Mouse (Mus musculus): ENCODE results near the gene 4930407I10Rik. TPM values are rescaled to one million over a fixed set of nuclear protein-coding genes. Genes with fewer than 3 reads are reported as not detected.
A peak's percentile ranks its signal among the peaks of the same experiment; 100 is the strongest.

The 4930407I10Rik gene
- total RNA-seq (2021): not detected in 2 replicates
- long read RNA-seq, experiment 1: 0 reads
- long read RNA-seq, experiment 2: 0 reads

- DNase-seq: no peak
Observed at GRCm38 (mm10) chr15:82058719-82059201, at the start of gene 4930407I10Rik. TSS of gene 4930407I10Rik (plus strand) at chr15:82059151.

DNA sequence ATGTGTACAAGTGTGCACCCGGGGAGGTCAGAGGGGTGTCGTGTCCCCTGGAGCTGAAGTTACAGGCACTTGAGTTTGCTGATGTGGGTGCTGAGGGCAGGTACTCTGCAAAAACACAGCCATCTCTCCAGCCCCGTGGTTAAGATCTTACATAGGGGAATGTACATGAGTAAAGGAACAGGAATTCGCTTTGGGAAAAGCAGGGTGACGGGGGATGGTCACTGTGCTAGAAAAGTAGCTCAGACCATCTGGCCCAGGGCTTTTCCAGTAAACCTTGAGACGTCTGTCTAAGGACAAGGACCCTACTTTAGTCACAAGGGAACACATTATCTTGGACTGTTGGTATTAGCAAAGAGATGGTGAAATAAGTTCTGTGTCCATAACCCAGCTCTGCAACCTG, 47.0 kb upstream of the 4930407I10Rik start:
- DNase-seq: peak; percentile 67

DNA sequence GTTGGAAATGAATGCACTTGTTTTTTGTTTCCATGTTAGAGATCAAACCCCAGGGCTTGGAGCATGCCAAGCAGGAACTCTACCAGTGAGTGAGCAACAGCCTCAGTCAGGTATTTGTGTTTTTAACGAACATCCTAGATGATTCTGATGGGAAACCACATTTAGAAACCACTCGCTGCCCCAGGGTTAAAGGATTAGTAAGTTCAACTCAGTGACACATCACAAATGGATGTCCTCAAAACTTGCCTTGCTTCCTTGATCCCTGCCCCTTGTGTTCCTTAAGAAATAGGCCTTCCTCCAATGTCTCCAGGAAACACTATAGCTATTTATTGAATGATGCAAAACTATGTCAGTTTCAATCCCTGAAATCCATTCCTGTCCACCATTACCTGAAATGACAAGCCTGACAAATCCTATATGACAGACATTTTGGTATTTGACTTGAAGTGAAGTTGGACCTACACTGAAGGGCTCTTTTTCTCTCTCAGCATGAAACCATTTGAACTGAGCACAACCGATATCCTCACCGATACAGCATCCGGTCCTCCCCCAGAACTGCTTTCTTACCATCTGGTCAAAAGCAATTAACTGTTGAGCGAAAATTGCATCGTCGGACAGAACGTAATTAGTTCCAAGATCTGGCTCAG, 44.1 kb upstream of the 4930407I10Rik start:
- DNase-seq: no peak

GRCm38 (mm10) chr15:82015392-82016100, 43.4 kb upstream of the 4930407I10Rik start:
- peak; percentile 61 for DNase-seq

- peak; percentile 100 for DNase-seq
Observed at GRCm38 (mm10) chr15:82016101-82016808, 42.7 kb upstream of the 4930407I10Rik start.

DNA sequence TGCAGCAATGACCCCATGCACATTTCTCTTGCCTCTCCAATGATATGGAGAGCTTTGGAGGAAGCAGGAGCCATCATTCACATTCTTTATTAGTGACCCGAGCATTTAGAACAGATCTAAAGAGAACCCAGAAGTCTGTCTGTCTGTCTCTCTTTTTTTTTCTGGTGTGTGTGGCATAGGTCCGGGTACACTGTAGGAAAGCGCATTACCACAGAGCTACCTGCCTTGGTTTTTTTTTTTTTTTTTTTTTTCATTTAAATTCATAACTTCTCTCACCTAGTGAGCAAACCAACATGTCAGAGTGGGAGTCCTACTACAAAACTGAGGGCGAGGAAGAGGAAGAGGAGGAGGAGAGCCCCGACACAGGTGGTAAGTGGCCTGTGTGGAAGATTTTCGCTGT, 42.1 kb upstream of the 4930407I10Rik start:
- no peak for DNase-seq

DNA sequence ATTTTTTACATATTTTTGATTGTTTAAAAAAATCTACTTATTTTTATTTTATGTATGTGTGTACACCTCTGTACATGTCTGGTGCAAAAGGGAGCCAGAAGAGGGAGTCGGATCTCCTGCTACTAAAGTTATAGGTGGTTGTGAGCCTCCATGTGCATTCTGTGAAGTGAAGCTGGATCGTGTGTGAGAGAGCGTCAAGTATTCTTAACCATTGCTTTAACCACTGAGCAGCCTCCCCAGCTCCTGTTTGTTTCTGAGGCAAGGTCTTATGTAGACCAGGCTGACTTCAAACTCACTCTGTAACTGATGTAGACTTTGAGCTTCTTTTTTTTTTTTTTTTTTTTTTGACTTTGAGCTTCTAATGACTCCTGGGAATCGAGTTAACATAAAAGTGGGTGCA, 41.5 kb upstream of the 4930407I10Rik start:
- DNase-seq: no peak

GRCm38 (mm10) chr15:82019288-82019687, 39.7 kb upstream of the 4930407I10Rik start:
- peak; percentile 23 for DNase-seq

GRCm38 (mm10) chr15:82022535-82023088, 36.3 kb upstream of the 4930407I10Rik start:
- peak; percentile 78 for DNase-seq

GRCm38 (mm10) chr15:82023965-82024635, 34.9 kb upstream of the 4930407I10Rik start:
- DNase-seq: no peak

DNA sequence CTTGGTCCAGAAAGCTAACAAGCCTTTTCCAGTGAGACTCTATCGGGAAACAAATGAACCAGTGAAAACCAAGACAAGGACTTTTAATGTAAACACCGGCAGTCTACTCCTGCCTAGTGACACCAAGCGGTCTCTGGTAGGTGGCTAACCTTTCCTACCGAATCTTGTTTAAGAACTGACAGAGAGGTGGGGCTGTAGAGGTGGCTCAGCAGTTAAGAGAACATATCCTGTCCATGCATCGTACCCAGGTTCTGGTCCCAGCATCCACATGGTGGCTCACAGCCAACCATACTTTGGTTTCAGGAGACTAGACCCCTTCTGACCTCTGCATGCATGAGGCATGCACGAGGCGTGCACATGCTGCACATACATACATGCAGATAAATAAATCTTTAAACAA, 31.7 kb upstream of the 4930407I10Rik start:
- no peak for DNase-seq

DNA sequence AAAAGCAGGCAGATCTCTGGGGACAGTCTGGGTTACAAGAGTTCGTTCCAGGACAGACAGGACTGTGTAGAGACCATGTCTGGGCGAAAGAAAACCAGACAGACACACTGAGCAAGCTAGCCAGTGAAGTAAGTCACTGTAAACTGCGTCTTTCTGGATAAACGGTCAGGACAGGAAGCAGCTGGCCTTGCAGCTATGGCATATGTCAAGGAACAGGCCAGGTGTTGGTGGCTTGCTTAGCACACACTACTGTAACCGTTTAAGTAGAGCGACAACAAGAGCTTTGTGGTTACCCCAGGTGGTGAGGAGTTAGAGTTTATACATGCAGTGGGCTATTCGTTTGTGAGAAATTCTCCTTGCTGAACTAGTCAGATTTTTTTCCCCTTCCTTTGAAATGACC, 31.2 kb upstream of the 4930407I10Rik start:
- no peak for DNase-seq

- no peak for DNase-seq
Observed at GRCm38 (mm10) chr15:82032386-82032785, 26.6 kb upstream of the 4930407I10Rik start.

GRCm38 (mm10) chr15:82033762-82034161, 25.2 kb upstream of the 4930407I10Rik start, which contains the start of gene Desi1:
TSS of gene Desi1 (minus strand) at chr15:82033862.
- no peak for DNase-seq

DNA sequence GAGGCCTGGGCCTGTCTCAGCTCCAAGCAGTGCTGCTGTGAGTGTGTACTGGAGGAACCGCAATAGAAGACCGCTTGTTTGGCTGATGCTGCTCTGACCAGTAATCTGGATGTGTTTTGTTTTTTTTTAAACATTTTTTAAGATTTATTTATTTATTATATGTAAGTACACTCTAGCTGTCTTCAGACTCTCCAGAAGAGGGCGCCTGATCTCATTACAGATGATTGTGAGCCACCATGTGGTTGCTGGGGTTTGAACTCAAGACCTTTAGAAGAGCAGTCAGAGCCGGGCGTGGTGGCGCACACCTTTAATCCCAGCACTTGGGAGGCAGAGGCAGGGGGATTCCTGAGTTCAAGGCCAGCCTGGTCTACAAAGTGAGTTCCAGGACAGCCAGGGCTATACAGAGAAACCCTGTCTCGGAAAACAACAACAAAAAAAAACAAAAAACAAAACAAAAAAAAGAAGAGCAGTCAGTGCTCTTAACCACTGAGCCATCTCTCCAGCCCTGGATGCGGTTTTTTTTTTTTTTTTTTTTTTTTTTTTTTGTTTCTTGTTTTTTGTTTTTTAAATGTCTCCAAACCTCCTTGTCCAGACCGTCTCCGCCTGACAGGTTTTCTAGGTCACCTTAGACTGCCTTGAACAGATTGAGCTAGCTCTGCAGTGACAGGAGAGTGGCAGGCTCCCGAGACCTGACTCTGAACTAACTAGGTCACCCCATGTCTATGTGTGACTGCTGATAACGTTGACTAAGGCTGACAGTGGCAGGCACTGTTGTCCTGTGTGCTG, 22.9 kb upstream of the 4930407I10Rik start:
- peak; percentile 64 for DNase-seq

- DNase-seq: peak; percentile 70
Observed at GRCm38 (mm10) chr15:82040650-82041049, 18.3 kb upstream of the 4930407I10Rik start.

- no peak for DNase-seq
Observed at GRCm38 (mm10) chr15:82044166-82044784, 14.7 kb upstream of the 4930407I10Rik start.

- DNase-seq: peak; percentile 29
Observed at GRCm38 (mm10) chr15:82046246-82046891, 12.6 kb upstream of the 4930407I10Rik start.

GRCm38 (mm10) chr15:82047080-82047883, 11.7 kb upstream of the 4930407I10Rik start, which contains the start of gene Snu13:
TSS of gene Snu13 (minus strand) at chr15:82047598.
- DNase-seq: peak; percentile 94
